Mouse (Mus musculus) megakaryocyte, adult 5-6 weeks (primary cell): ENCODE data around the gene Hsfy2. TPM values are rescaled to one million over a fixed set of nuclear protein-coding genes. Genes with fewer than 3 reads are reported as not detected.

Experiments used
- ATAC-seq: 2 replicates; pipeline ENCODE4 v1.8.0; 2016; ENCODE audit warnings: mild to moderate bottlenecking, inconsistent platforms; ENCODE audit not compliant: poor library complexity, severe bottlenecking
- total RNA-seq, 2 experiments: library from RNA; stranded (forward) in 1 of 2; stranded (reverse) in 1 of 2; fragments of 153-499, 151-499 nt in 1 of 2; fragments of 221-1000, 200-1000 nt in 1 of 2; gene quantifications; 2 replicates each; pipeline versions ENCODE4 v1.2.3 to v1.2.4; 2015 to 2017

The Hsfy2 gene
- total RNA-seq (2015) (not detected in 2 replicates), total RNA-seq (2017) (not detected in 2 replicates)

GRCm38 (mm10) chr1:56637335-56637734 is at the start of gene Hsfy2:
TSS of gene Hsfy2 (minus strand) at chr1:56637435.
- ATAC-seq, result no peak

- ATAC-seq, result no peak
These were observed 47.9 kb upstream of the Hsfy2 start for GRCm38 (mm10) chr1:56685053-56685557.

GRCm38 (mm10) chr1:56684512-56684911 is 47.3 kb upstream of the Hsfy2 start:
- no peak for ATAC-seq

- no peak for ATAC-seq
These were observed 44.0 kb upstream of the Hsfy2 start for GRCm38 (mm10) chr1:56681258-56681657.

GRCm38 (mm10) chr1:56675253-56675652 is 38.0 kb upstream of the Hsfy2 start:
- no peak for ATAC-seq

- ATAC-seq, result no peak
These were observed 37.4 kb upstream of the Hsfy2 start for GRCm38 (mm10) chr1:56674601-56675000.

- no peak for ATAC-seq
These were observed 34.2 kb upstream of the Hsfy2 start for GRCm38 (mm10) chr1:56671241-56671945.

GRCm38 (mm10) chr1:56670509-56670908 is 33.3 kb upstream of the Hsfy2 start:
- no peak for ATAC-seq

GRCm38 (mm10) chr1:56664606-56665005 is 27.4 kb upstream of the Hsfy2 start:
- no peak for ATAC-seq

- ATAC-seq, result no peak
These were observed 10.4 kb downstream of the Hsfy2 start for GRCm38 (mm10) chr1:56626824-56627223.

- no peak for ATAC-seq
These were observed 12.9 kb downstream of the Hsfy2 start for GRCm38 (mm10) chr1:56624304-56624703.

- ATAC-seq, result no peak
These were observed 24.9 kb downstream of the Hsfy2 start for GRCm38 (mm10) chr1:56612384-56612783.
